Mouse (Mus musculus): ENCODE data around the gene Lypd6b.

DNA sequence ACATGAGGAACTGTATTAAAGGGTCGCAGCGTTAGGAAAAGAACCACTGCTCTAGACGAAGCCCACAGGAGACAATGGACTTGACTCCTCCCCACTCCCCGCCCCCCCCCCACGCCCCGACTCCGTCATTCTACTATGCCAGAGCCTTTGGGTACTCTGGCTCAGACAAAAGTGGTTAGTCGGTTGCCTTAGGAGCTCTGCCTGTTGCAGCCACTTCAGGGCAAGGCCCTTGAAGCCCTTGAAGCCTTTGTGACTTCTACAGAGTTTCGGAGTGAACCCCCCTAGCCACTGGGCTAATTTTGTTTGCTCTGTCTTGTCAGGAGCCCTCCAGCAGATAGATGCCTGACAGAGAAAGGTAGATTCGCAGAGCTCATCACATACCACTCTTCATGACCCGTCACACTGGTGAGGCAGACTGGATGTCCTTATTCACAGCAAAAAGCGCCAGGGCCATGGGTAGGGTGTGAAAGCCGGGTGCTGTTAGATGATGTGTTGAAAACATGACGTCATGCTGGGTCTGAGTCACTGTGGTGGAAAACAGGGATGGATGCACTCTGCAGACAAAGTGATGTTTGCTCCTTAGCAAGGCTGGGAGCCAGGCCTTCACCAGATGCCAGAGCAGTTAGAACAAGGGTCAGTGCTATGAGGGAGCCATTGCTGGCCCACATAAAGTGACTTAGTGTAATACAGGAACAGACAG lies 10.1 kb downstream of the Lypd6b start:
- TF ChIP-seq CTCF (IDR thresholded peaks at IDR 0.05; ENCODE audit: low read depth) = no peak
- TF ChIP-seq EP300 (IDR thresholded peaks at IDR 0.05; ENCODE audit: low read depth) = no peak

Measured in liver, embryonic 14.5 days (tissue).